Comparison of ENCODE assay signal across 16 mouse cellular contexts in genomic region chr6:140636290-140636689, GRCm38 (mm10).
"Had no signal": no experiment of that assay in that cellular context is flagged by ENCODE, and none has a peak within 500 bp of the region (broad histone marks: within the 10 kb centered on the region; RNA-seq: fewer than 3 reads in every experiment).

No protein-coding gene starts in this region.

- H3K4me2 ChIP-seq: neural tube, embryonic 12.5 days; neural tube, embryonic 13.5 days; neural tube, embryonic 15.5 days; stomach, embryonic 15.5 days had no signal

- H3K4me1 ChIP-seq: neural tube, embryonic 12.5 days; stomach, embryonic 15.5 days had no signal

- H3K9me3 ChIP-seq: neural tube, embryonic 12.5 days; neural tube, embryonic 13.5 days; neural tube, embryonic 15.5 days; stomach, embryonic 15.5 days had no signal

- H3K4me3 ChIP-seq: neural tube, embryonic 12.5 days; neural tube, embryonic 13.5 days; neural tube, embryonic 15.5 days; stomach, embryonic 15.5 days had no signal

- H3K27ac ChIP-seq: neural tube, embryonic 12.5 days; neural tube, embryonic 13.5 days; neural tube, embryonic 15.5 days; stomach, embryonic 15.5 days; stomach, postnatal 0 days had no signal

- H3K9ac ChIP-seq: neural tube, embryonic 12.5 days; neural tube, embryonic 13.5 days; neural tube, embryonic 15.5 days; stomach, embryonic 15.5 days had no signal

- H3K27me3 ChIP-seq: neural tube, embryonic 12.5 days; neural tube, embryonic 13.5 days; neural tube, embryonic 15.5 days; stomach, embryonic 15.5 days had no signal

- DNase-seq: retina, postnatal 1 day; right cerebral cortex, adult 18-20 months; right cerebral cortex, postnatal 14 days; right cerebral cortex, postnatal 25 days; right cerebral cortex, postnatal 4 days; thymus, adult 18-20 months; thymus, adult 2 months; thymus, postnatal 14 days; thymus, postnatal 25 days; thymus, postnatal 36 days; thymus, postnatal 4 days had no signal
